Mouse (Mus musculus): ENCODE measurements around the gene Acta1. TPM values are rescaled to one million over a fixed set of nuclear protein-coding genes. Genes with fewer than 3 reads are reported as not detected.

Gene Acta1
- polyA plus RNA-seq, 1 experiment from 2014 or later: 411 TPM

Other genes with a start within 250 kb of the Acta1 start
- 7.7 and 8.4 TPM in 2 replicates for gene Rhou, start 240.8 kb downstream of the Acta1 start, polyA plus RNA-seq (2015; fragmentation: Nextera tagmentation; extraction: Ambion mirVana)
- gene Rab4a, start 88.8 kb downstream of the Acta1 start, polyA plus RNA-seq (2015; fragmentation: Nextera tagmentation; extraction: Ambion mirVana): 47.5 and 49.9 TPM in 2 replicates
- 3.1 and 3.6 TPM in 2 replicates for gene Ccsap, start 34.5 kb downstream of the Acta1 start, polyA plus RNA-seq (2015; fragmentation: Nextera tagmentation; extraction: Ambion mirVana)
- gene Nup133, start 54.5 kb upstream of the Acta1 start, polyA plus RNA-seq (2015; fragmentation: Nextera tagmentation; extraction: Ambion mirVana): 36.3 and 36.5 TPM in 2 replicates
- gene Abcb10, start 88.4 kb upstream of the Acta1 start, polyA plus RNA-seq (2015; fragmentation: Nextera tagmentation; extraction: Ambion mirVana): 17.0 TPM in 2 replicates
- 36.4 and 38.7 TPM in 2 replicates for gene Taf5l, start 126.6 kb upstream of the Acta1 start, polyA plus RNA-seq (2015; fragmentation: Nextera tagmentation; extraction: Ambion mirVana)
- 4.5 and 5.5 TPM in 2 replicates for gene Urb2, start 126.8 kb upstream of the Acta1 start, polyA plus RNA-seq (2015; fragmentation: Nextera tagmentation; extraction: Ambion mirVana)